In genomic region chr7:128671952-128672351, GRCm38 (mm10) we compare ENCODE assay signal across 8 mouse cellular contexts.
DNase-seq lines count a peak whose midpoint lies in the region; ATAC-seq lines count a peak whose summit lies in the region.

No protein-coding gene starts in this region.

- H3K4me3 ChIP-seq in forebrain, embryonic 13.5 days = peak overlapping the region; percentile 10; the same call in 1 of the 2 replicates
- no peak overlapping the region for H3K4me3 ChIP-seq in intestine, embryonic 15.5 days (replicated peaks)

- H3K4me1 ChIP-seq in forebrain, embryonic 13.5 days = peaks cover 32% of the 10 kb centered on the region
- H3K4me1 ChIP-seq in intestine, embryonic 15.5 days (replicated peaks) = peaks cover 10% of the 10 kb centered on the region; the same call in 1 of the 2 replicates

- intact Hi-C loops in heart, postnatal 36 days (cut with DNase I) = no loop called here

- H3K27ac ChIP-seq in forebrain, embryonic 13.5 days = peak overlapping the region; percentile 84
- H3K27ac ChIP-seq in intestine, embryonic 15.5 days = no peak overlapping the region

- H3K4me2 ChIP-seq in forebrain, embryonic 13.5 days = peak overlapping the region; percentile 57
- peak overlapping the region; percentile 25 for H3K4me2 ChIP-seq in intestine, embryonic 15.5 days (replicated peaks)

- 2% methylated on average over 8 of the region's 8 CpGs for WGBS in forebrain, embryonic 13.5 days
- WGBS in intestine, embryonic 15.5 days = 24% methylated on average over 8 of the region's 8 CpGs

- peak overlapping the region; percentile 50; the same call in 1 of the 2 replicates for H3K9ac ChIP-seq in forebrain, embryonic 13.5 days
- H3K9ac ChIP-seq in intestine, embryonic 15.5 days = no peak overlapping the region

- no peaks in the 10 kb centered on the region for H3K9me3 ChIP-seq in forebrain, embryonic 13.5 days (replicated peaks)
- no peaks in the 10 kb centered on the region for H3K9me3 ChIP-seq in intestine, embryonic 15.5 days

- peak; percentile 93 for ATAC-seq in forebrain, embryonic 13.5 days
- peak; percentile 70 for ATAC-seq in intestine, embryonic 15.5 days

- DNase-seq in heart, adult 11 months = peak; percentile 90
- DNase-seq in heart, postnatal 36 days = no peak
- DNase-seq in brain, adult 2 months (ENCODE audit: low read depth, low spot score) = peak; percentile 98
- DNase-seq in mesoderm, embryonic 11.5 days (ENCODE audit: low read depth, low spot score) = peak; percentile 53
- DNase-seq in urinary bladder, postnatal 14 days (ENCODE audit: low spot score) = no peak
- no peak for DNase-seq in lung, postnatal 10 days

- H3K27me3 ChIP-seq in forebrain, embryonic 13.5 days = no peaks in the 10 kb centered on the region
- no peaks in the 10 kb centered on the region for H3K27me3 ChIP-seq in intestine, embryonic 15.5 days (replicated peaks)

- H3K36me3 ChIP-seq in forebrain, embryonic 13.5 days (ENCODE audit: poor library complexity, severe bottlenecking) = peaks cover 6% of the 10 kb centered on the region
- H3K36me3 ChIP-seq in intestine, embryonic 15.5 days = no peaks in the 10 kb centered on the region

Comparison
In these comparisons a context has a peak if more than half of its experiments do, and no peak if none do; other contexts are left out.
1. DNase-seq: peak in heart, adult 11 months (single experiment), brain, adult 2 months (single experiment) and mesoderm, embryonic 11.5 days (single experiment); none in heart, postnatal 36 days (0 of 2), urinary bladder, postnatal 14 days (single experiment) and lung, postnatal 10 days (single experiment).